Mouse (Mus musculus): ENCODE measurements around the gene BC049762. TPM values are rescaled to one million over a fixed set of nuclear protein-coding genes. Genes with fewer than 3 reads are reported as not detected.

BC049762 gene
- total RNA-seq, 4 experiments from 2014 or later = not detected

- DNase-seq (ENCODE audit: low spot score in 2 of 2) = no peak
Measured at GRCm38 (mm10) chr11:51219396-51219980, 43.4 kb downstream of the BC049762 start.

- no peak for DNase-seq (ENCODE audit: low spot score in 2 of 2)
Measured at GRCm38 (mm10) chr11:51214021-51214420, 48.8 kb downstream of the BC049762 start.

GRCm38 (mm10) chr11:51211426-51211825 lies 51.4 kb downstream of the BC049762 start:
- no peak for DNase-seq (ENCODE audit: low spot score in 2 of 2)

- no peak for DNase-seq (ENCODE audit: low spot score in 2 of 2)
Measured at GRCm38 (mm10) chr11:51207758-51208157, 55.1 kb downstream of the BC049762 start.

Other genes with a start within 250 kb of the BC049762 start
- gene Olfr54, start 248.8 kb downstream of the BC049762 start, total RNA-seq (2022) = not detected
- not detected for gene Olfr1375, start 214.9 kb downstream of the BC049762 start, total RNA-seq (2022)
- 1 to 10 TPM; 9.1 to 9.7 (median 9.2) TPM for gene Zfp354a, start 203.8 kb downstream of the BC049762 start, total RNA-seq (2022)
- not detected for gene Gm12569, start 42.6 kb downstream of the BC049762 start, total RNA-seq (2022)
- gene Clk4, start 1.3 kb downstream of the BC049762 start, total RNA-seq (2022) = 100 to 1,000 TPM in 2 of 4 experiments, 10 to 100 TPM in 2; 92.1 to 119 (median 102) TPM
- gene Col23a1, start 26.9 kb upstream of the BC049762 start, total RNA-seq (2022) = 10 to 100 TPM in 1 of 4 experiments, 1 to 10 TPM in 3; 8.0 to 11.0 (median 9.0) TPM

Data from left cerebral cortex, adult 8-10 months (tissue).